Mouse (Mus musculus) hindbrain, postnatal 0 days (tissue): ENCODE measurements around the gene Txlng. TPM values are rescaled to one million over a fixed set of nuclear protein-coding genes. Genes with fewer than 3 reads are reported as not detected.
A peak's percentile ranks its signal among the peaks of the same experiment; 100 is the strongest.

Experiments used
- ATAC-seq: fragments of 200-750 bp; cut with Nextera tagmentation; 2 replicates; pipeline ENCODE4 v1.8.0; 2017; ENCODE audit warnings: mild to moderate bottlenecking, moderate TSS enrichment, moderate library complexity
- DNase-seq: peaks from one replicate; pipeline ENCODE4 v3.0.0-alpha.2; 2015; ENCODE audit warnings: low spot score
- H3K27ac ChIP-seq: fragments of 300-500 bp; sonication (generic); 2 replicates; pipeline ENCODE4 v1.5.1; 2014; ENCODE audit warnings: mild to moderate bottlenecking
- H3K27me3 ChIP-seq: fragments of 300-500 bp; sonication (generic); 2 replicates; pipeline ENCODE4 v1.6.1; 2014; ENCODE audit warnings: low read length, mixed read lengths; ENCODE audit not compliant: insufficient read depth
- H3K36me3 ChIP-seq: fragments of 300-500 bp; sonication (generic); 2 replicates; pipeline ENCODE4 v1.6.1; 2014; ENCODE audit warnings: low read length, mixed read lengths; ENCODE audit not compliant: insufficient read depth
- H3K4me1 ChIP-seq: fragments of 300-500 bp; sonication (generic); 2 replicates; pipeline ENCODE4 v1.6.1; 2014; ENCODE audit warnings: antibody characterized with exemption, low read length, mixed read lengths; ENCODE audit not compliant: insufficient read depth
- H3K4me2 ChIP-seq: fragments of 300-500 bp; sonication (generic); 2 replicates; pipeline ENCODE4 v1.6.1; 2014; ENCODE audit warnings: low read depth, mild to moderate bottlenecking, low read length, moderate library complexity, mixed read lengths
- H3K4me3 ChIP-seq: fragments of 300-500 bp; sonication (generic); 2 replicates; pipeline ENCODE4 v1.5.1; 2014; ENCODE audit warnings: low read length
- H3K9ac ChIP-seq: fragments of 300-500 bp; sonication (generic); replicated peaks from 2 replicates; pipeline ENCODE4 v1.6.1; 2014; ENCODE audit warnings: mild to moderate bottlenecking, low read length, moderate library complexity, mixed read lengths
- H3K9me3 ChIP-seq: fragments of 300-500 bp; sonication (generic); 2 replicates; pipeline ENCODE4 v1.6.1; 2016; ENCODE audit warnings: low read length, mixed read lengths
- CTCF ChIP-seq: IDR thresholded peaks from 2 replicates; pipeline ENCODE4 v1.5.1; 2016; ENCODE audit warnings: antibody characterized with exemption, control low read depth, low read depth
- WGBS: fragments of 180-500 bp; shearing (Covaris S2); extraction: QIAGEN DNeasy Blood & Tissue Kit; methylation state at CpG from one replicate; pipeline ENCODE4 v1.1.7; 2014; 5-methylcytosine and 5-hydroxymethylcytosine counted together
- polyA plus RNA-seq: library from polyadenylated mRNA; unstranded; fragments of >200 nt; fragmentation: Nextera tagmentation; extraction: Ambion mirVana; gene quantifications from 2 replicates; pipeline ENCODE4 v1.2.1, GENCODE M21; 2015
- total RNA-seq: library from RNA; depleted of rRNA; stranded (reverse); fragments of >200 nt; gene quantifications from 2 replicates; pipeline ENCODE4 v1.2.3, GENCODE M21; 2014; rRNA removed

Gene Txlng
- total RNA-seq (8.3 and 10.8 TPM in 2 replicates), polyA plus RNA-seq (11.8 and 12.6 TPM in 2 replicates)

GRCm38 (mm10) chrX:162829203-162829708, at the start of gene Txlng:
TSS of gene Txlng (minus strand) at chrX:162829454.
- H3K27ac ChIP-seq = peak within 1 kb of the TSS; percentile 64; the same call in 1 of the 2 replicates
- H3K4me3 ChIP-seq = peak within 1 kb of the TSS; percentile 51
- H3K4me1 ChIP-seq = no peaks in the 10 kb centered on the region
- WGBS = 19% methylated on average over 37 of the region's 37 CpGs
- TF ChIP-seq CTCF = no peak
- H3K36me3 ChIP-seq = no peaks in the 10 kb centered on the region
- H3K27me3 ChIP-seq = no peaks in the 10 kb centered on the region
- no peaks in the 10 kb centered on the region for H3K9me3 ChIP-seq
- ATAC-seq = peak; percentile 98
- peak within 1 kb of the TSS; percentile 51 for H3K9ac ChIP-seq
- H3K4me2 ChIP-seq = peak within 1 kb of the TSS; percentile 76
- DNase-seq = peak; percentile 96

GRCm38 (mm10) chrX:162878236-162878635, 49.0 kb upstream of the Txlng start:
- 90% methylated on average over 3 of the region's 3 CpGs for WGBS
- Histone ChIP-seq H3K9me3 (no peaks in the 10 kb centered on the region), H3K27me3 (no peaks in the 10 kb centered on the region), H3K36me3 (no peaks in the 10 kb centered on the region), H3K4me2 (no peak overlapping the region), H3K4me1 (no peaks in the 10 kb centered on the region), H3K27ac (no peak overlapping the region), H3K4me3 (no peak overlapping the region), H3K9ac (no peak overlapping the region)
- no peak for ATAC-seq
- DNase-seq = no peak
- TF ChIP-seq CTCF = no peak

DNA sequence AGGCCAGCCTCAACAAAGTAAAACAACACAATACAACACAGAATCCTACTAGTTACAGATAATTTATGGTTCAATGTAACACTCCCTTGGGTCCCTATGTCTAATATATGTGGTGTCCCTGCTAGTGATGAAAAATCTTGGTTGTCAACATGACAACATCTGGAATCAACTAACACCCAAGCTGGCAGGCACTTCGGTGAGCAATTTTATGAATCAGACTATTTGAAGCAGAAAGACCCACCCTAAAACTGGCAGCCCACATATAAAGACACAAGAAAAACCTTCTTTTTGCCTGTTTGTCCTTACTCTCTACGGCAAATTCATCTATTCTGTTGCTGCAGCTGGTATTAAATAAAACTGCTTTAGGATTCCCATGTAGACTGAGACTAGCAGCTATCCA, 44.5 kb upstream of the Txlng start:
- H3K27ac ChIP-seq = no peak overlapping the region
- no peak for DNase-seq
- TF ChIP-seq CTCF = no peak
- H3K9ac ChIP-seq = no peak overlapping the region
- H3K4me1 ChIP-seq = no peaks in the 10 kb centered on the region
- no peaks in the 10 kb centered on the region for H3K27me3 ChIP-seq
- H3K4me2 ChIP-seq = no peak overlapping the region
- H3K36me3 ChIP-seq = peaks cover 8% of the 10 kb centered on the region; the same call in 1 of the 2 replicates
- no peak overlapping the region for H3K4me3 ChIP-seq
- WGBS = 87% methylated on average over 2 of the region's 2 CpGs
- ATAC-seq = no peak
- H3K9me3 ChIP-seq = no peaks in the 10 kb centered on the region

GRCm38 (mm10) chrX:162871734-162872517, 42.7 kb upstream of the Txlng start:
- ATAC-seq = no peak
- WGBS = 31% methylated on average over 4 of the region's 4 CpGs

DNA sequence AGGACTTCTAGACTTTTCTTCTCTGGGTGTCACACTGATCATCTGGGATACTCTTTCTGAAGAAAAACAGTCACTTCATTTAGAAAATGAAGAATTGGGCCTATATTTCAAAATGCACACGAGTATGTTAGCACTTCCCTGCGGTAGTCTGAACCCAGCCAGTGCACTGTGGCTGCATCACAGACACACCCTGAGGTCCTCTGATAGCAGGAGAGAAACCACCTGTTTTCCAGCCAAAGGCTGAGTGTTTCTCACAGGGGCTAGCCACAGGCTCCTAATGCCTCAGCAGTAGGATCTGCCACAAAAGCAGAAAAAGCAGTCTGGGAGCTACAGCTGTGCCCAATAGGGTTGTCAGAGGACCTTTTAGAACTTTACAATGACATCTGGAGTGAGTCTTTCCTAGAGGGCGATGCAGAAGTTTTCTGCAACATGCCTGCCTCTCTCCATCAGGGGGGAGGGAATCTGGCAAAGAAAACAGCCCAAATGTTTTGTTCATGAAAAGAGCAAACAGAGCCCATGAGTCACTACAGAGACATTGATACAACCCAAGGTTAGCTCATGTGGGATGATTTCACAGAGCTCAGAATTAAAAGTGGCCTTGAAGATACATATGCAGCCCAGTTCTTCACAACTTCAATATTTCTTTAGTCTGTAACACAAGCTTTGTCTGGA, 39.2 kb upstream of the Txlng start:
- TF ChIP-seq CTCF = no peak
- Histone ChIP-seq H3K4me2 (no peak overlapping the region), H3K36me3 (peaks cover 8% of the 10 kb centered on the region; the same call in 1 of the 2 replicates), H3K4me3 (no peak overlapping the region), H3K27me3 (no peaks in the 10 kb centered on the region), H3K9ac (no peak overlapping the region), H3K4me1 (no peaks in the 10 kb centered on the region), H3K27ac (no peak overlapping the region), H3K9me3 (no peaks in the 10 kb centered on the region)
- DNase-seq (no peak), ATAC-seq (no peak)
- 64% methylated on average over 3 of the region's 3 CpGs for WGBS

More at GRCm38 (mm10) chrX:162871734-162872517, 42.7 kb upstream of the Txlng start:
- Histone ChIP-seq H3K9me3 (no peaks in the 10 kb centered on the region), H3K4me3 (no peak overlapping the region), H3K9ac (no peak overlapping the region), H3K27me3 (no peaks in the 10 kb centered on the region), H3K4me2 (no peak overlapping the region), H3K27ac (no peak overlapping the region), H3K4me1 (no peaks in the 10 kb centered on the region), H3K36me3 (peaks cover 8% of the 10 kb centered on the region; the same call in 1 of the 2 replicates)
- TF ChIP-seq CTCF = peak; percentile 74
- DNase-seq = peak; percentile 36

DNA sequence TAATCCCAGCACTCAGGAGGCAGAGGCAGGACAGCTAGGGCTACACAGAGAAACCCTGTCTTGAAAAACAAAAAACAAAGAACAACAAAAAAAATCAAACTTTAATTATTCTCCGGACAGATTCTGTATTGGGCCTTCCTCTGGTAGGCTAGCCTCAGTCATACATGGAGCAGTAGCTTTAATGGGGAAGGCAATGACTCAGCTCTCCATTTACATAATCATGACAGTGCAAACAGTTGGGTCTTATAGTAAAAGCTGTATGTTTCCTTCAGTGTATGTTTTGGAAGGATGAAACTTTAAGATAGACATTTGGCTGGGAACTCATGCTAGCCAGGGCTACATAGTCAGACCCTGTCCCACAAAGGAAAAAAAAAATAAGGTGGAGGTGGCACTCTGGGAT, 19.4 kb upstream of the Txlng start:
- no peak overlapping the region for H3K9ac ChIP-seq
- no peaks in the 10 kb centered on the region for H3K4me1 ChIP-seq
- ATAC-seq (no peak), DNase-seq (no peak)
- no peak overlapping the region for H3K27ac ChIP-seq
- no peaks in the 10 kb centered on the region for H3K36me3 ChIP-seq
- no peak overlapping the region for H3K4me2 ChIP-seq
- H3K27me3 ChIP-seq = no peaks in the 10 kb centered on the region
- TF ChIP-seq CTCF = no peak
- WGBS = 94% methylated on average over 1 of the region's 1 CpGs
- no peaks in the 10 kb centered on the region for H3K9me3 ChIP-seq
- H3K4me3 ChIP-seq = no peak overlapping the region
